ENCODE assay signal across 12 mouse cellular contexts in genomic region chr9:120963104-120963503, GRCm38 (mm10). TPM values are rescaled to one million over a fixed set of nuclear protein-coding genes. Genes with fewer than 3 reads are reported as not detected.
DNase-seq lines count a peak whose midpoint lies in the region; ATAC-seq and TF ChIP-seq lines count a peak whose summit lies in the region.
"Had no signal": no experiment of that assay in that cellular context is flagged by ENCODE, and none has a peak within 500 bp of the region (broad histone marks: within the 10 kb centered on the region; RNA-seq: fewer than 3 reads in every experiment).

No protein-coding gene starts in this region.

- H3K9ac ChIP-seq in forebrain, embryonic 12.5 days = no peak overlapping the region

- no peak overlapping the region for H3K4me2 ChIP-seq in forebrain, embryonic 12.5 days

- H3K4me1 ChIP-seq in forebrain, embryonic 12.5 days = no peaks in the 10 kb centered on the region; the same call in 1 of the 2 replicates
- H3K4me1 ChIP-seq in forebrain, embryonic 10.5 days = peaks cover 4% of the 10 kb centered on the region; the same call in 1 of the 2 replicates

- H3K36me3 ChIP-seq in forebrain, embryonic 12.5 days (replicated peaks) = peaks cover 96% of the 10 kb centered on the region
- H3K36me3 ChIP-seq in forebrain, embryonic 10.5 days (replicated peaks) = peaks cover 99% of the 10 kb centered on the region

- no peak overlapping the region for H3K4me3 ChIP-seq in forebrain, embryonic 12.5 days (replicated peaks)
- H3K4me3 ChIP-seq in forebrain, embryonic 10.5 days = no peak overlapping the region
- H3K4me3 ChIP-seq in layer of hippocampus, adult 2 months = no peak overlapping the region

- DNase-seq in forebrain, embryonic 10.5 days (ENCODE audit: extremely low spot score, low spot score) = no peak
- no peak for DNase-seq in layer of hippocampus, adult 2 months (ENCODE audit: low spot score in 2 of 2)
- no peak for DNase-seq in layer of hippocampus, postnatal 10 days (ENCODE audit: low spot score in 2 of 2)
- DNase-seq in MN1 (ENCODE audit: low spot score) = peak; percentile 17
- peak; percentile 33 for DNase-seq in kidney, postnatal 14 days
- no peak for DNase-seq in spleen, adult 18-20 months
- DNase-seq in adrenal gland, postnatal 36 days = no peak
- DNase-seq: adrenal gland, postnatal 14 days; cerebellum, adult 2 months; left cerebral cortex, postnatal 4 days had no signal

- TF ChIP-seq CTCF in layer of hippocampus, adult 2 months (conservative IDR thresholded peaks at IDR 0.05) = no peak

- peak overlapping the region; percentile 38; the same call in 1 of the 2 replicates for H3K27ac ChIP-seq in forebrain, embryonic 12.5 days
- H3K27ac ChIP-seq in forebrain, embryonic 10.5 days = no peak overlapping the region
- peak overlapping the region; percentile 59; the same call in 1 of the 2 replicates for H3K27ac ChIP-seq in layer of hippocampus, adult 2 months

- 88% methylated on average over 4 of the region's 4 CpGs for WGBS in forebrain, embryonic 12.5 days
- WGBS in forebrain, embryonic 10.5 days = 96% methylated on average over 4 of the region's 4 CpGs

- no peaks in the 10 kb centered on the region for H3K27me3 ChIP-seq in forebrain, embryonic 12.5 days
- H3K27me3 ChIP-seq in forebrain, embryonic 10.5 days (ENCODE audit: poor library complexity, severe bottlenecking) = no peaks in the 10 kb centered on the region

- no peak for ATAC-seq in forebrain, embryonic 12.5 days (ENCODE audit: low FRiP score)
- ATAC-seq: inflammation-experienced regulatory T-cells, adult 6 months had no signal

- no peaks in the 10 kb centered on the region for H3K9me3 ChIP-seq in forebrain, embryonic 12.5 days
- no peaks in the 10 kb centered on the region for H3K9me3 ChIP-seq in forebrain, embryonic 10.5 days

RNA-seq across cellular contexts. Expression of gene Ctnnb1, which starts 34.1 kb away (rescaled TPM):
- 764 and 774 TPM in 2 replicates for polyA plus RNA-seq in forebrain, embryonic 12.5 days (2016; fragmentation: Nextera tagmentation; extraction: Ambion mirVana)
- polyA plus RNA-seq in forebrain, embryonic 10.5 days (2016; fragmentation: Nextera tagmentation; extraction: Ambion mirVana) = 647 and 664 TPM in 2 replicates
- total RNA-seq in layer of hippocampus, adult 2 months (2021) = 100 to 1,000 TPM; 513 to 546 TPM
- total RNA-seq in layer of hippocampus, postnatal 10 days (2021) = 100 to 1,000 TPM; 801 to 853 TPM
- total RNA-seq in adrenal gland, postnatal 36 days (2021) = 1,000 to 10,000 TPM in 1 of 2 experiments, 100 to 1,000 TPM in 1; 873 to 1,015 TPM

Comparison
In these comparisons a context has a peak if more than half of its experiments do, and no peak if none do; other contexts are left out.
1. DNase-seq: peak in MN1 (single experiment) and kidney, postnatal 14 days (single experiment); none in forebrain, embryonic 10.5 days (single experiment), layer of hippocampus, adult 2 months (0 of 2), layer of hippocampus, postnatal 10 days (0 of 2), spleen, adult 18-20 months (0 of 2) and adrenal gland, postnatal 36 days (0 of 2).